Mouse (Mus musculus) heart, embryonic 14.5 days (tissue): ENCODE data around the gene Cdh15. TPM values are rescaled to one million over a fixed set of nuclear protein-coding genes. Genes with fewer than 3 reads are reported as not detected.

Source experiments
- ATAC-seq: fragments of 200-750 bp; cut with Nextera tagmentation; 2 replicates; pipeline ENCODE4 v1.8.0; 2017; ENCODE audit warnings: low read depth, moderate TSS enrichment; ENCODE audit not compliant: insufficient number of reproducible peaks, insufficient read depth, low FRiP score
- H3K27ac ChIP-seq, 2 experiments: fragments of 200-500 bp in 1 of 2; fragments of 300-500 bp in 1 of 2; sonication (generic) in 1 of 2; replicated peaks in 1 of 2; 2 replicates each; pipeline ENCODE4 v1.5.1; 2012 to 2014; ENCODE audit warnings: low read depth in 2 of 2, low read length in 2 of 2, control low read depth in 1 of 2, mild to moderate bottlenecking in 1 of 2, mixed read lengths in 1 of 2; ENCODE audit not compliant: control insufficient read depth in 1 of 2, insufficient read depth in 1 of 2
- H3K27me3 ChIP-seq: fragments of 300-500 bp; sonication (generic); 2 replicates; pipeline ENCODE4 v1.6.1; 2014; ENCODE audit warnings: mild to moderate bottlenecking, low read length, control low read depth; ENCODE audit not compliant: control insufficient read depth, insufficient read depth
- H3K36me3 ChIP-seq: fragments of 300-500 bp; sonication (generic); 2 replicates; pipeline ENCODE4 v1.6.1; 2014; ENCODE audit warnings: mild to moderate bottlenecking, control low read depth, low read length, mixed read lengths; ENCODE audit not compliant: control insufficient read depth, insufficient read depth
- H3K4me1 ChIP-seq, 2 experiments: fragments of 200-500 bp in 1 of 2; fragments of 300-500 bp in 1 of 2; sonication (generic) in 1 of 2; 2 replicates each; pipeline ENCODE4 v1.6.1; 2012 to 2014; ENCODE audit warnings: low read length in 2 of 2, control low read depth in 1 of 2, mixed read lengths in 1 of 2; ENCODE audit not compliant: control insufficient read depth in 2 of 2, insufficient read depth in 2 of 2
- H3K4me2 ChIP-seq: fragments of 300-500 bp; sonication (generic); 2 replicates; pipeline ENCODE4 v1.6.1; 2014; ENCODE audit warnings: mild to moderate bottlenecking, low read length
- H3K4me3 ChIP-seq, 2 experiments: fragments of 200-500 bp in 1 of 2; fragments of 300-500 bp in 1 of 2; sonication (generic) in 1 of 2; 2 replicates each; pipeline ENCODE4 v1.5.1; 2012 to 2014; ENCODE audit warnings: low read length in 2 of 2, mild to moderate bottlenecking in 2 of 2, control low read depth in 1 of 2, low read depth in 1 of 2, moderate library complexity in 1 of 2; ENCODE audit not compliant: control insufficient read depth in 1 of 2, insufficient read depth in 1 of 2
- H3K9ac ChIP-seq: fragments of 300-500 bp; sonication (generic); 2 replicates; pipeline ENCODE4 v1.6.1; 2014; ENCODE audit warnings: mild to moderate bottlenecking, low read length
- H3K9me3 ChIP-seq: fragments of 300-500 bp; sonication (generic); 2 replicates; pipeline ENCODE4 v1.6.1; 2016; ENCODE audit warnings: low read length, control low read depth; ENCODE audit not compliant: control insufficient read depth
- WGBS: fragments of 180-500 bp; shearing (Covaris S2); extraction: QIAGEN DNeasy Blood & Tissue Kit; methylation state at CpG from one replicate; pipeline ENCODE4 v1.1.7; 2014; 5-methylcytosine and 5-hydroxymethylcytosine counted together
- polyA plus RNA-seq: library from polyadenylated mRNA; unstranded; fragments of >200 nt; fragmentation: Nextera tagmentation; extraction: Ambion mirVana; gene quantifications from 2 replicates; pipeline ENCODE4 v1.2.1, GENCODE M21; 2014

Cdh15 gene
- polyA plus RNA-seq, 1 experiment from 2014 or later: 0.19 TPM

GRCm38 (mm10) chr8:122845662-122846061, 2.1 kb upstream of the Cdh15 start:
- Histone ChIP-seq H3K4me1 (peaks cover 13 to 15% of the 10 kb centered on the region in 2 experiments; a peak in 3 of 4 replicates), H3K36me3 (no peaks in the 10 kb centered on the region), H3K27me3 (peaks cover 15% of the 10 kb centered on the region), H3K4me2 (no peak overlapping the region), H3K9ac (no peak overlapping the region), H3K9me3 (no peaks in the 10 kb centered on the region), H3K4me3 (no peak overlapping the region), H3K27ac (no peak overlapping the region)
- WGBS: 61% methylated on average over 4 of the region's 4 CpGs
- no peak for ATAC-seq

DNA sequence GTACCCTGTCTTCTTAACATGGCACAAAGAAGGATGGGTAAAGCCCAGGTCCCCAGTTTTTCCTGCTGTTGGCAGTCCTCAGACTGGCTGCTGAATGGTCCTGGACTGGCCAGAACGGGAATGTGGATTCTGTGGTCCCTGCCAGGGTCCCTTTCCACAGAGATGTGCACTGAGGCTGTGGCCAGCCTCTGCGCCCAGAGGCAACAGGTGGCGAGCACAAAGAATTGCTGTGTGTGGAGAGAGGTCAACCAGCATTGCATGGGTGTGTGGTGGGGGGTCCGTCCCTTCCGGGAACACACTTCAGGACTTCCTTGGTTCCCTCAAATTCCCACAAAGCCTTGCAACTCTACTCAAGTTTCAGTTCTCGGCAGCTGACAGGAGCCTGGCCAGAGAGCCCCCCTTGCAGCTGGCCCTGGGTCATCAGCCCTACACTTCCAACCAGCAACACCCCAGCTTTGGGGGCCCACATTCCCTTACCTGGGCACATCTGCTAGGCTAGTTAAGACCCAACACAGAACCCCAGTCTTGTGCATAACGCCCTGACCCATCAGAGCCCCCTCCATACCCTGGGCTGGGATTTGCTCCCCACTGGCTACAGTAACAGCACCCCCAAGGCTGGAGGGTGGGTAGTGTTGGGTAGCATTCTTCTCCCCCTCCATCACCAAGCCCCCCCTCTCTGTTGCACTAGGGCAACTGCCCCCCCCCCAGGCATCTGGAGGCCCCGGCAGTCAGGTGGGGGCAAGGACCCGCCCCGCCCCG, 1.6 kb downstream of the Cdh15 start:
- no peak for ATAC-seq
- WGBS: 65% methylated on average over 7 of the region's 11 CpGs
- H3K4me2 ChIP-seq: no peak overlapping the region

DNA sequence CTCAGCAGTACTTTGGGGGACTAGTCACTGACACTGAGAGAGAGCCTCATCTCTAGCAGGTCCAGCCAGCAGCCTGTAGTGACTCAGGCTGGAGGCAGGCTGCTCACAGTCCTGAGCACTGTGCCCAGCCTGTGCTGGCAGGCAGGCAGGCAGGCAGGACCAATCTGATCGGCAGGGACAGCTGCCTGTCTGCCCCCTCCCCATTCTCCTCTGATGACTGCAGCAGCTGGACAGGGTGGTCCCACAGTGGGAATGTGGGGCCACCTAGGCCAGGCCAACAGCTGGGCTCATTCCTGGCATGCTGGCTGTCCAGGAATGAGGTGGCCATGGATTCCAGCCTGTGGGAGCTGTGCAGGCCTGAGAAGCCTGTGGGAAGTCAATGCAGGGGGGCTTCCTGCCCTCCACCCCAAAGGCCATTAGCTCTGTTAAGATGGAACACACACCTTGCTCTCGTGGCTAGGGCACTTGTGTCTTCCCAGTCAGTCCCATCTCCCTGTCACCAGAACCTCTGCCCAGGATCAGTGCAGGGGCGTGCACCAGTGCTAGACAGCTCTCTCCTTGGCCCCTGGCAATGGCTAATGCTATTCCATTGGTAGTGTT, 3.0 kb downstream of the Cdh15 start:
- H3K4me1 ChIP-seq: peaks cover 9 to 15% of the 10 kb centered on the region in 2 experiments; a peak in 3 of 4 replicates
- H3K36me3 ChIP-seq: no peaks in the 10 kb centered on the region
- H3K27ac ChIP-seq: no peak overlapping the region
- H3K4me3 ChIP-seq: no peak overlapping the region
- no peak overlapping the region for H3K4me2 ChIP-seq
- peaks cover 18% of the 10 kb centered on the region for H3K27me3 ChIP-seq
- ATAC-seq: no peak
- 66% methylated on average over 3 of the region's 3 CpGs for WGBS
- H3K9me3 ChIP-seq: no peaks in the 10 kb centered on the region
- H3K9ac ChIP-seq: no peak overlapping the region

More for the DNA sequence above, 1.6 kb downstream of the Cdh15 start:
- Histone ChIP-seq H3K27me3 (peaks cover 18% of the 10 kb centered on the region), H3K9me3 (no peaks in the 10 kb centered on the region), H3K4me3 (no peak overlapping the region), H3K9ac (no peak overlapping the region), H3K27ac (no peak overlapping the region), H3K4me1 (peaks cover 13 to 19% of the 10 kb centered on the region in 2 experiments; a peak in 3 of 4 replicates), H3K36me3 (no peaks in the 10 kb centered on the region)

- WGBS: 84% methylated on average over 12 of the region's 12 CpGs
- H3K36me3 ChIP-seq: no peaks in the 10 kb centered on the region
- H3K9me3 ChIP-seq: no peaks in the 10 kb centered on the region
- no peak for ATAC-seq
- H3K4me3 ChIP-seq: no peak overlapping the region
- H3K27me3 ChIP-seq: peaks cover 15% of the 10 kb centered on the region
- no peak overlapping the region for H3K9ac ChIP-seq
- H3K4me2 ChIP-seq: no peak overlapping the region
- H3K27ac ChIP-seq: no peak overlapping the region
- peaks cover 7 to 10% of the 10 kb centered on the region in 2 experiments; a peak in 2 of 4 replicates for H3K4me1 ChIP-seq
Observed at GRCm38 (mm10) chr8:122851692-122852545, 4.2 kb downstream of the Cdh15 start.

DNA sequence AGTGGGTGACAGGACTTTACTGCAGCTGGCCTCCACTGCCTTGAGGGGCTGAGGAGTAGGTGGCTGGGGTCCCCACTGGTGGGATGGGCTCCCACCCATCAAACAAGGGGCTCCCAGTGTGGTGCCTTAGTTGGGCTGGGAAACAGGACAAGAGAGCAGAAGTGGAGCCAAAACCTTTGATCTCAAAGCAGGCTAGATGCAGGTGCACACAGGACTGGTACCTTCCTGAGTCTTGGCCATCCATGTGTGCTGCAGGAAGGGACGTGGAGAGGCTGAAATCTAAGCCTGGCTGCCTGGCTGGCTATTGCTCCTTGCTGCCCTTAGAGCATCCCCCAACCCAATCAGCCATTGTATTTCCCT, 4.8 kb downstream of the Cdh15 start:
- Histone ChIP-seq H3K27me3 (peaks cover 15% of the 10 kb centered on the region), H3K4me2 (no peak overlapping the region), H3K9me3 (no peaks in the 10 kb centered on the region), H3K4me1 (peaks cover 7 to 10% of the 10 kb centered on the region in 2 experiments; a peak in 2 of 4 replicates), H3K4me3 (no peak overlapping the region), H3K9ac (no peak overlapping the region), H3K27ac (no peak overlapping the region), H3K36me3 (no peaks in the 10 kb centered on the region)
- no peak for ATAC-seq
- 42% methylated on average over 1 of the region's 1 CpGs for WGBS

DNA sequence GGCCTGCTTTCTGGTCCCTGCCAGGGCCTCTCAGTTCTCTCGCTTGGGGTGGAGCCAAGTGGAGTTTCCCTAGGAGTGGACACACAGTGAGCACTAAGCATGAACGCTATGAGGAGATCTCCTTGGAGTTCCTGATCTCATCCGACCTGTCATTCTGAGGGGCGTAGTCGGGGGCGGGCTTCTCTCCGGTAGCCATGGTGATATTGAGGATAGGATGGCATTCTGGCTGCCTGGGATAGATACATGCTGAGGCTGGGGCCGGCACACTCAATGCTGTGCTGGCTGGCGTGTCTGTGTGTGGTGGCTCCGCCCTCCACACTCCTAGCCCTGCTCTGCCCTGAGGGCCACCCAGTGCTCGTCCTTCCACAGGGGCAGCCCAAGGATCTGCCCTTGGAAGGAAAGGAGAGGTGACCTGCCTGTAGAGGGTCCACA, 5.6 kb downstream of the Cdh15 start:
- ATAC-seq: no peak
- no peaks in the 10 kb centered on the region for H3K36me3 ChIP-seq
- no peak overlapping the region for H3K27ac ChIP-seq
- H3K27me3 ChIP-seq: peaks cover 14% of the 10 kb centered on the region
- H3K9me3 ChIP-seq: no peaks in the 10 kb centered on the region
- peaks cover 4 to 6% of the 10 kb centered on the region in 2 experiments; a peak in 2 of 4 replicates for H3K4me1 ChIP-seq
- no peak overlapping the region for H3K9ac ChIP-seq
- no peak overlapping the region for H3K4me2 ChIP-seq
- H3K4me3 ChIP-seq: no peak overlapping the region
- WGBS: 26% methylated on average over 11 of the region's 11 CpGs

- no peak overlapping the region for H3K4me3 ChIP-seq
- H3K9ac ChIP-seq: no peak overlapping the region
- no peaks in the 10 kb centered on the region for H3K36me3 ChIP-seq
- no peak for ATAC-seq
- 67% methylated on average over 7 of the region's 7 CpGs for WGBS
- no peaks in the 10 kb centered on the region for H3K9me3 ChIP-seq
- H3K27ac ChIP-seq: no peak overlapping the region
- H3K27me3 ChIP-seq: peaks cover 4% of the 10 kb centered on the region; the same call in 1 of the 2 replicates
- no peak overlapping the region for H3K4me2 ChIP-seq
- peaks cover 3 to 4% of the 10 kb centered on the region in 2 experiments; a peak in 1 of 4 replicates for H3K4me1 ChIP-seq
Observed at GRCm38 (mm10) chr8:122854388-122854787, 6.6 kb downstream of the Cdh15 start.
